In the genomic region with DNA sequence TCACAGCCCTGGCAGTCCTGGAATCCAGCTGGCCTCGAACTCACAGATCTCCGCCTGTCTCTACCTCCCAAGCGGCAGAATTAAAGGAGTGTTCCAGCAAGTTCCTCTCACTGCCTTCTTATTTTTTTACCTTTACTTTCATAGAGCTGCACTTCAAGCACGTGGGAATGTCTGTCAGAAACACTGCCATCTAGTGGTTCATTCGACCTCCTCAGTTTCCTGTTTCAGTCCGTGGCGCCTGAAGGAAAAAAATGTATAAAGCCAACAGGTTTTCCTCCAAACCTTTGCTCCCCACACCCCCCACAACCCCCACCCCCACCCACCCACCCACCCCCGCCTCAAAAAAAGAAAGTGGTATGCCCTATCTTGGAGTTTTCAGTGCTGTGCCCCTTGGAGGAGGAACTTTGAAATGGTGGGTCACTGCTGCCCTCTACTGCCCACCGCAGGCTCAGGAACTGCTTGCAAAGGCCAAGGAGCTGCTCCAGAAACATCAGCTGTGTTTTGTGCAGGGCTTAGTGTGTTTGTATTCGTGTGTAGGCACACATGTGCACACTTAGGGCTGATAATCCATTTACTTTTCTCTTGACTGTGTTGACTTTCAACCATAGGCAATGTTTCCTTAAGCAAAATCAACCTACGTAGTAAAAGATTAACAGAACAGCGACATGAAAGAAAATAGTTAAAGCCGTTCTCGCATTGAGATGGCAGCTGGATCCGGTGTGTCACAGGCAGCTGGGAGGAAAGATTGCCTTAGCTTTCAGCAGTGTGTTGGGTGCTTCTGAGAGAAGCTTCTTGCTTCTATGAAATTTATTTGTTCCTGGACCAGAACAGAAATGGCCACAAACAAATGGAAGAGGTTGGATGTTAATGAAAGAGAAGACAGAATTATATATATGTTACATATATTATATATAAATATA, we compare ENCODE assay signal across 8 mouse cellular contexts. TPM values are rescaled to one million over a fixed set of nuclear protein-coding genes. Genes with fewer than 3 reads are reported as not detected.
DNase-seq lines count a peak whose midpoint lies in the region; ATAC-seq and TF ChIP-seq lines count a peak whose summit lies in the region.

No protein-coding gene starts in this region.

- H3K9ac ChIP-seq in hindbrain, embryonic 14.5 days, result 0 out of 2 replicates have a peak overlapping the region, but pooled peaks have one; percentile 12

- H3K4me2 ChIP-seq in hindbrain, embryonic 14.5 days (replicated peaks), result peak overlapping the region; percentile 40

- in situ Hi-C loops in Patski (cut with MboI; ENCODE audit: low pct_unique_long_range_greater_than_20kb), result no loop called here

- no peaks in the 10 kb centered on the region for H3K4me1 ChIP-seq in hindbrain, embryonic 14.5 days (replicated peaks; ENCODE audit: control insufficient read depth, insufficient read depth, low read length)

- CTCF ChIA-PET in Patski (lab: Charles Lee), result interaction anchor here (0.6 to 4.1 kb wide), 27 partner anchors 8 to 1017 kb away, joined by 3 to 45 read pairs (median 4); a partner anchor contains a TSS

- no peak for DNase-seq in Patski (ENCODE audit: low read depth, low spot score)
- peak; percentile 67 to 76 for DNase-seq in cerebellum, postnatal 25 days
- DNase-seq in frontal cortex, postnatal 25 days (ENCODE audit: low spot score in 2 of 2), result peak; percentile 74
- DNase-seq in hindbrain, embryonic 14.5 days (ENCODE audit: low spot score), result peak; percentile 83
- DNase-seq in layer of hippocampus, postnatal 25 days (ENCODE audit: extremely low spot score in 1 of 2, low spot score in 1 of 2), result peak; percentile 56 to 78
- peak; percentile 84 for DNase-seq in lung, postnatal 14 days
- peak; percentile 83 for DNase-seq in retina, embryonic 14.5 days (ENCODE audit: low spot score)
- DNase-seq in thymus, postnatal 36 days, result peak; percentile 74 to 79

- ATAC-seq in Patski, result peak; percentile 98
- ATAC-seq in hindbrain, embryonic 14.5 days (ENCODE audit: low FRiP score), result peak; percentile 93

- no peaks in the 10 kb centered on the region for H3K27me3 ChIP-seq in Patski
- no peaks in the 10 kb centered on the region for H3K27me3 ChIP-seq in hindbrain, embryonic 14.5 days (ENCODE audit: control insufficient read depth, insufficient read depth, low read length)

- peak; percentile 94 for TF ChIP-seq CTCF in Patski (IDR thresholded peaks at IDR 0.05)

- no peak overlapping the region for H3K27ac ChIP-seq in hindbrain, embryonic 14.5 days

- H3K9me3 ChIP-seq in hindbrain, embryonic 14.5 days (ENCODE audit: control insufficient read depth, low read length), result no peaks in the 10 kb centered on the region

- H3K4me3 ChIP-seq in hindbrain, embryonic 14.5 days (replicated peaks; ENCODE audit: low read length), result no peak overlapping the region

- WGBS in hindbrain, embryonic 14.5 days, result 25% methylated on average over 15 of the region's 15 CpGs

- no peaks in the 10 kb centered on the region for H3K36me3 ChIP-seq in hindbrain, embryonic 14.5 days (replicated peaks; ENCODE audit: control insufficient read depth, insufficient read depth)

- POLR2A ChIA-PET in Patski (lab: Charles Lee), result interaction anchor here (0.6 to 1.2 kb wide), 3 partner anchors 11 to 317 kb away, joined by 3 to 6 read pairs (median 4); no protein-coding TSS in a partner anchor

RNA-seq across cellular contexts. Expression of a gene that starts 35.8 kb away (rescaled TPM):
- 38.3 TPM for polyA plus RNA-seq in Patski (2021)
- 66.6 and 67.0 TPM in 2 replicates for polyA plus RNA-seq in hindbrain, embryonic 14.5 days (2014; fragmentation: Nextera tagmentation; extraction: Ambion mirVana)
- 10 to 100 TPM in 1 of 2 experiments, 1 to 10 TPM in 1; 6.1 to 10.1 TPM for total RNA-seq in layer of hippocampus, postnatal 25 days (2021)
